Mouse (Mus musculus) liver, postnatal 0 days (tissue): ENCODE data around the gene Rgma. TPM values are rescaled to one million over a fixed set of nuclear protein-coding genes. Genes with fewer than 3 reads are reported as not detected.

Experiments
- ATAC-seq: fragments of 200-750 bp; cut with Nextera tagmentation; 2 replicates; pipeline ENCODE4 v1.8.0; 2017; ENCODE audit warnings: mild to moderate bottlenecking, moderate library complexity
- DNase-seq: peaks from one replicate; pipeline ENCODE4 v3.0.0-alpha.2; 2016
- H3K27ac ChIP-seq: fragments of 300-500 bp; sonication (generic); 2 replicates; pipeline ENCODE4 v1.5.1; 2014; ENCODE audit warnings: antibody characterized with exemption, moderate library complexity, mild to moderate bottlenecking, low read depth
- H3K27me3 ChIP-seq: fragments of 300-500 bp; sonication (generic); 2 replicates; pipeline ENCODE4 v1.6.1; 2014; ENCODE audit warnings: low read length, control low read depth, mixed read lengths; ENCODE audit not compliant: insufficient read depth
- H3K36me3 ChIP-seq: fragments of 300-500 bp; sonication (generic); replicated peaks from 2 replicates; pipeline ENCODE4 v1.6.1; 2014; ENCODE audit warnings: mild to moderate bottlenecking, control low read depth, low read length, moderate library complexity, mixed read lengths; ENCODE audit not compliant: insufficient read depth
- H3K4me1 ChIP-seq: fragments of 300-500 bp; sonication (generic); 2 replicates; pipeline ENCODE4 v1.6.1; 2014; ENCODE audit warnings: antibody characterized with exemption, mild to moderate bottlenecking, control low read depth; ENCODE audit not compliant: insufficient read depth
- H3K4me2 ChIP-seq: fragments of 300-500 bp; sonication (generic); 2 replicates; pipeline ENCODE4 v1.6.1; 2014; ENCODE audit warnings: low read depth, mild to moderate bottlenecking, low read length, moderate library complexity, mixed read lengths
- H3K4me3 ChIP-seq: fragments of 300-500 bp; sonication (generic); 2 replicates; pipeline ENCODE4 v1.5.1; 2014; ENCODE audit warnings: low read depth, low read length
- H3K9ac ChIP-seq: fragments of 300-500 bp; sonication (generic); replicated peaks from 2 replicates; pipeline ENCODE4 v1.6.1; 2014; ENCODE audit warnings: mild to moderate bottlenecking, moderate library complexity
- H3K9me3 ChIP-seq: fragments of 300-500 bp; sonication (generic); 2 replicates; pipeline ENCODE4 v1.6.1; 2016; ENCODE audit warnings: mild to moderate bottlenecking, control low read depth, low read length, mixed read lengths
- CTCF ChIP-seq: sonication (generic); IDR thresholded peaks from 2 replicates; pipeline ENCODE4 v1.5.1; 2016; ENCODE audit warnings: antibody characterized with exemption, low read depth
- EP300 ChIP-seq: IDR thresholded peaks from 2 replicates; pipeline ENCODE4 v1.6.1; 2016; ENCODE audit warnings: antibody characterized with exemption, low read depth, mild to moderate bottlenecking
- WGBS: fragments of 180-500 bp; shearing (Covaris S2); extraction: QIAGEN DNeasy Blood & Tissue Kit; methylation state at CpG from one replicate; pipeline ENCODE4 v1.1.7; 2014; ENCODE audit not compliant: insufficient replicate concordance; 5-methylcytosine and 5-hydroxymethylcytosine counted together
- polyA plus RNA-seq: library from polyadenylated mRNA; unstranded; fragments of >200 nt; fragmentation: Nextera tagmentation; extraction: Ambion mirVana; gene quantifications from 2 replicates; pipeline ENCODE4 v1.2.1, GENCODE M21; 2015

Rgma gene
- polyA plus RNA-seq, 1 experiment from 2014 or later = 0.12 TPM

DNA sequence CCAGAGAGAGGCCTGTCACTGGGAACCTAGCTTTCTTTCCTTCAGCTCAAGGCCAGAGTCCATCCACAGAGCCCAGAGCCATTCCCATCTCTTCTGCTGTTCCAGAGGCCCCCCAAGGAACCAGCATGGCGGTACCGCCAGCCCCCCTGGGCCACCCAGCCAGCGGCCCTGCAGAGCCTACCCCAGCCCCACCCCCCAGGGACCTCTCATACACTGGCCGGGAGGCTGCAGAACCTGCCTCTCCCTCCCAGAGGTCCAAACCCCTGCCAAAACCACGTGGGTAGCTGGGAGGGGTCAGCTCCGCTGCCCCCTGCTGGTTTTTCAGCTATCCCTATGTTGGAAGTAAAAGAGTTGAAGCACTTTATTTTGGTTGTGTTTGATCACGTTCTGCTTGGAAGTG is 44.1 kb downstream of the Rgma start:
- Histone ChIP-seq H3K27me3 (no peaks in the 10 kb centered on the region), H3K4me1 (no peaks in the 10 kb centered on the region), H3K27ac (no peak overlapping the region), H3K36me3 (no peaks in the 10 kb centered on the region), H3K9me3 (no peaks in the 10 kb centered on the region), H3K4me3 (no peak overlapping the region), H3K9ac (no peak overlapping the region), H3K4me2 (no peak overlapping the region)
- ATAC-seq = no peak
- no peak for DNase-seq
- TF ChIP-seq EP300 (no peak), CTCF (peak; percentile 18; the same call in 1 of the 2 replicates)
- WGBS = 49% methylated on average over 7 of the region's 7 CpGs

DNA sequence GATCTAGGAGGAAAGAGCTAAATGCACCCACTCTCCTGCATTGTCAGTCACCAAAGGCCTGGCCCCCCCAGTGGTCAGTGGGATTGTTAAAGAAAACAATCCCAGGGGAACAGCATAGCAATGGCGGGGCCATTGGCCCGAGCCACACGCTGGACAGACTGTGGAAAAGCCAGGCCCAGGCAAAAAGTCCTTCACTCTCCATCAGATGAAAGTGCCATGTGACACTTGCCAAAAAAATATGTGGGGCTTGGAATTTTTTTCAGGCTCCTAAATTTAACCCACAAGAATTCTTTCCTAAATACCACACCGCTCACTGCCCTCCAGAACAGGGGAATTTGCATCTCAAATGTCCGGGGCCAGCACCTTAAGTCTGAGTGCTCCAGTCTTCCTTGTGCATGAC is 45.5 kb downstream of the Rgma start:
- ATAC-seq (no peak), DNase-seq (no peak)
- no peaks in the 10 kb centered on the region for H3K9me3 ChIP-seq
- no peak for TF ChIP-seq EP300
- no peak for TF ChIP-seq CTCF
- H3K4me2 ChIP-seq = no peak overlapping the region
- H3K27me3 ChIP-seq = no peaks in the 10 kb centered on the region
- H3K36me3 ChIP-seq = no peaks in the 10 kb centered on the region
- no peak overlapping the region for H3K27ac ChIP-seq
- no peak overlapping the region for H3K9ac ChIP-seq
- H3K4me1 ChIP-seq = no peaks in the 10 kb centered on the region
- 68% methylated on average over 5 of the region's 5 CpGs for WGBS
- no peak overlapping the region for H3K4me3 ChIP-seq

DNA sequence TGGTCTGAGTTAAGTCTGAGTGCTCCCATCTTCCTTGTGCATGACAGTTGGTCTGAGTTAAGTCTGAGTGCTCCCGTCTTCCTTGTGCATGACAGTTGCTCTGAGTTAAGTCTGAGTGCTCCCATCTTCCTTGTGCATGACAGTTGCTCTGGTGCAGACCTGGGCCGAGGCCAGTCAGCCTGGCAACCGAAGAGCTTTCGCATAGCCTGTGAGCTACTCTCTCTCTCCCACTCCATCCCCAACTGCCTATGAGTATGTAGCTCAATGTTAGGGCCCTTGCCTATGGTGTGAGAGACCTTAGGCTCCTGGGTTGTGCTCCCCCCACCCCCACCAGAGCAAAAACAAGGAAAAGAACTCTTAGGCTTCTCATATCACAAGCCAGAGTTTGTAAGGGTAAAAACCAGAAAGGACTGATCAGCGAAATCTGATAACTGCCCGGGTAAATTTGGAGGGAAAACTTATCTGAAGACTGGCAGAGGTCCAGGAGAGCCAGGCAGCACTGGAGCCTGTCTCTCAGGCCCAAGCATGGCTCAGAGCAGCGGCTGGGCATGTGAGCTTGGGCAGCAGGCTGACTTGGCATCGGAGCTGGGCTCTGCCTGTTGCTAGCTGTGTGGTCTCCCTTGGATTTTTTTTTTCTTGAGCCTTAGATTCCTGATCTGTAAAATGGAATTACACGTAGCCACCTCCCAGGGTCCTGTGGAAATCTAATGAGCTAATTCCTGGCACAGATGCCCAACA is 46.1 kb downstream of the Rgma start:
- TF ChIP-seq CTCF (no peak), EP300 (no peak)
- Histone ChIP-seq H3K4me3 (no peak overlapping the region), H3K9ac (no peak overlapping the region), H3K9me3 (no peaks in the 10 kb centered on the region), H3K4me2 (no peak overlapping the region), H3K4me1 (no peaks in the 10 kb centered on the region), H3K36me3 (no peaks in the 10 kb centered on the region), H3K27ac (no peak overlapping the region), H3K27me3 (no peaks in the 10 kb centered on the region)
- WGBS = 67% methylated on average over 9 of the region's 9 CpGs
- no peak for ATAC-seq
- no peak for DNase-seq

DNA sequence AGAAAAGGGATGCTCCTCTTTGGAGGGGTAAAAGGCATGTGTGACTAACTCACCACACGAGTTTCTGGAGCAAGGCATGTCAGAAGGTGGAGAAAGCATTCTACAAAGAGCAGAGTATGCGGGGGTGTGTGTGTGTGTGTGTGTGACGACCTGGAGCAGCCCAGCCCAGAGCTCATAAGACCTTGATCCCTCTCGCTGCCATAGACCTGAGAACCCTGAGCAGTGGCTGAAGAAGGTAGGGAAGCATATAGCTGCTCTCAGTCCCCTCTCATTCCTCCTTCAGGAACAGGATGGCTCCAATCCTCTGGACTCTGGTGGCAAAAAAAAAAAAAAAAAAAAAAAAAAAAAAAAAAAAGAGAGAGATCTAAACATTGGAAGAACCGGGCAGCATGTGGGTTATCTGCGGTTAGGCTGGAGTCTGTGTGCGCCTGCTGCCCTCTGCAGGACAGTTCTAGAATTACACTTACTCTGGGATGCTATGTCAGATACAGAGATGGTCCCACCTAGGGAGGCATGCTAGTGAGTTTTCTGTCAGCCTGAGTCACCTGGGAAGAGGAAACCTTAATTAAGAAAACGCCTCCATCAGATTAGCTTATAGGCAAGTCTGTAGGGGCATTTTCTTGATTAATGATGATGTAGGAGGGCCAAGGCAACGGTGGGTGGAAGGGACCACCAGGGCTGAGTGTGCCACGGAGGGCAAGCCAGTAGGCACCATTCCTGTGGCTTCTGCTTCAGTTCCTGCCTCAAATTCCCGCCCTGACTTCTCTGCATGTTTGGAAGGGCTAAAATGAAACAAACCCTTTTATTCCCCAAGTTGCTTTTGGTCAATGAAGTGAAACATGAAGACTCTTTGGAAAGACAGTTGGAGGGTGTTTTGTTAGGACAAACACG is 47.2 kb downstream of the Rgma start:
- DNase-seq = peak; percentile 76
- H3K9ac ChIP-seq = no peak overlapping the region
- ATAC-seq = 0 out of 2 replicates have a peak, but pooled peaks have one; percentile 42
- no peaks in the 10 kb centered on the region for H3K4me1 ChIP-seq
- no peaks in the 10 kb centered on the region for H3K27me3 ChIP-seq
- no peak overlapping the region for H3K4me3 ChIP-seq
- no peaks in the 10 kb centered on the region for H3K9me3 ChIP-seq
- no peak overlapping the region for H3K4me2 ChIP-seq
- WGBS = 26% methylated on average over 12 of the region's 12 CpGs
- peak; percentile 90 for TF ChIP-seq CTCF
- TF ChIP-seq EP300 = no peak
- H3K36me3 ChIP-seq = peaks cover 6% of the 10 kb centered on the region; the same call in 1 of the 2 replicates
- no peak overlapping the region for H3K27ac ChIP-seq

DNA sequence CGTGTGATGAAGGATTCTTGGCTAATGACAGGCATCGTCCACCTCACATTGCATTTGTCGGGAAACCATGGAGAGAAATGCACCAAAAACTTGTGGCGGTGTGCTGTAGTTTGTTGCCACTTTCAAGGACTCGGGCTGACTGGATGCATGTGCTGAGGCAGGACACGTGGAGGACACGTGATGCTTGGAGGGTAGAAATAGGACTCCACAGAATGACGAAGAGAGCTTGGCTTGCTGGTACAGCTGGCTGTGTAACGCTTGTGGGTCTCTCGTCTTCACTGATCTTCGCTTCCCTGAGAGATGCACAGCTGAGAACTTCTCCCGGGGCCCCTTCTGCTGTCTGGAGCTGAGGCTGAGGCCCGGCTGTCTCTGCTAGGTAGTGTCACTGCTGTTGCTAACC is 47.9 kb downstream of the Rgma start:
- WGBS = 73% methylated on average over 13 of the region's 13 CpGs
- ATAC-seq (no peak), DNase-seq (no peak)
- no peak overlapping the region for H3K4me3 ChIP-seq
- no peaks in the 10 kb centered on the region for H3K27me3 ChIP-seq
- no peaks in the 10 kb centered on the region for H3K4me1 ChIP-seq
- peaks cover 13% of the 10 kb centered on the region for H3K36me3 ChIP-seq
- TF ChIP-seq CTCF (no peak), EP300 (no peak)
- no peak overlapping the region for H3K4me2 ChIP-seq
- H3K9me3 ChIP-seq = no peaks in the 10 kb centered on the region
- H3K9ac ChIP-seq = no peak overlapping the region
- no peak overlapping the region for H3K27ac ChIP-seq

DNA sequence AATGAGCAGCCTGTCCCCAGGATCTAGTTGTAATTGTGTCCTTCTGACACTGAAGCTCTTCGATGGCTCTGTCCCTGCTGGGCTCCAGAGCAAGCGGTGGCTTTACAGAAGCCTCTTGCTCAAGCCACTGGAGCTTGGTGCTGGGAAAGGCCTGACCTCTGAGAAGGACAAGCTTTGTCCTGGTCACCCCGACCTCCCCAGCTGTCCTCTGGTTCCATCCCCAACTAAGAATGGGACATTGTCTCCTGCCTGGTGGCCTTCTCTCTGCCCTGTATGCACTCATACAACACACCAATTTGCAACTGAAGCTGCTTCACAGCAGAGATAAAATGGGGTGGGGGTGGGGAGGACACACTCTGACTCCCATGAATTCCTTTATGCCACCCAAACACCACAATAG is 48.9 kb downstream of the Rgma start:
- no peaks in the 10 kb centered on the region for H3K9me3 ChIP-seq
- ATAC-seq (no peak), DNase-seq (no peak)
- H3K36me3 ChIP-seq = peaks cover 23% of the 10 kb centered on the region
- H3K9ac ChIP-seq = no peak overlapping the region
- no peak overlapping the region for H3K4me3 ChIP-seq
- 51% methylated on average over 3 of the region's 3 CpGs for WGBS
- no peaks in the 10 kb centered on the region for H3K4me1 ChIP-seq
- no peaks in the 10 kb centered on the region for H3K27me3 ChIP-seq
- H3K4me2 ChIP-seq = no peak overlapping the region
- no peak overlapping the region for H3K27ac ChIP-seq
- TF ChIP-seq CTCF = no peak
